Mouse (Mus musculus) spleen, postnatal 4 days (tissue): ENCODE results near the gene Ptges3.
"Not testable (repeated sequence)": the region's sequence is repeated elsewhere in the genome, so short reads cannot be mapped to it uniquely, and the experiment has no call there.

Experiments
- DNase-seq, 2 experiments: peaks; one replicate each; pipeline ENCODE4 v3.0.0; 2022; ENCODE audit warnings: low spot score in 2 of 2

Gene Ptges3

GRCm38 (mm10) chr10:128059207-128059981 is 640 bp downstream of the Ptges3 start:
- DNase-seq: peak; percentile 65 to 85

- DNase-seq: no peak
Observed at GRCm38 (mm10) chr10:128061109-128061508, 2.4 kb downstream of the Ptges3 start.

GRCm38 (mm10) chr10:128062221-128062989 is 3.7 kb downstream of the Ptges3 start:
- no peak for DNase-seq

GRCm38 (mm10) chr10:128066072-128066471 is 7.3 kb downstream of the Ptges3 start:
- DNase-seq: no peak

- no peak for DNase-seq
Observed at GRCm38 (mm10) chr10:128069201-128069600, 10.4 kb downstream of the Ptges3 start.

- DNase-seq: not testable (repeated sequence)
Observed at GRCm38 (mm10) chr10:128070432-128070831, 11.7 kb downstream of the Ptges3 start.

- DNase-seq: not testable (repeated sequence)
Observed at GRCm38 (mm10) chr10:128078269-128078668, 19.5 kb downstream of the Ptges3 start.

- DNase-seq: no peak
Observed at GRCm38 (mm10) chr10:128080496-128080895, 21.7 kb downstream of the Ptges3 start.

- DNase-seq: no peak
Observed at GRCm38 (mm10) chr10:128081807-128082476, 23.2 kb downstream of the Ptges3 start.

GRCm38 (mm10) chr10:128082477-128082808 is 23.7 kb downstream of the Ptges3 start:
- DNase-seq: no peak

GRCm38 (mm10) chr10:128082880-128083421 is 24.2 kb downstream of the Ptges3 start, which contains the start of gene Atp5b:
Gene Atp5b, plus strand, starts transcription at chr10:128083273.
- DNase-seq: peak; percentile 98

- peak; percentile 43 to 74 for DNase-seq
Observed at GRCm38 (mm10) chr10:128083688-128084087, 24.9 kb downstream of the Ptges3 start.

- DNase-seq: no peak
Observed at GRCm38 (mm10) chr10:128084160-128084559, 25.4 kb downstream of the Ptges3 start.

GRCm38 (mm10) chr10:128086391-128086790 is 27.6 kb downstream of the Ptges3 start:
- DNase-seq: peak; percentile 44 to 72

- not testable (repeated sequence) for DNase-seq
Observed at GRCm38 (mm10) chr10:128087216-128087615, 28.5 kb downstream of the Ptges3 start.

- no peak for DNase-seq
Observed at GRCm38 (mm10) chr10:128088181-128088580, 29.4 kb downstream of the Ptges3 start.

GRCm38 (mm10) chr10:128089842-128090241 is 31.1 kb downstream of the Ptges3 start:
- DNase-seq: no peak

GRCm38 (mm10) chr10:128090651-128091563 is 32.2 kb downstream of the Ptges3 start:
- DNase-seq: peak; percentile 91 to 96

- DNase-seq: peak; percentile 73 to 86
Observed at GRCm38 (mm10) chr10:128091564-128092505, 33.1 kb downstream of the Ptges3 start, which contains the start of gene Baz2a. Gene Baz2a, plus strand, starts transcription at chr10:128091577.
